Mouse (Mus musculus): ENCODE data around the gene Dchs2.

Dchs2 gene

GRCm38 (mm10) chr3:83259421-83259820 is 131.7 kb downstream of the Dchs2 start:
- DNase-seq, result no peak

DNA sequence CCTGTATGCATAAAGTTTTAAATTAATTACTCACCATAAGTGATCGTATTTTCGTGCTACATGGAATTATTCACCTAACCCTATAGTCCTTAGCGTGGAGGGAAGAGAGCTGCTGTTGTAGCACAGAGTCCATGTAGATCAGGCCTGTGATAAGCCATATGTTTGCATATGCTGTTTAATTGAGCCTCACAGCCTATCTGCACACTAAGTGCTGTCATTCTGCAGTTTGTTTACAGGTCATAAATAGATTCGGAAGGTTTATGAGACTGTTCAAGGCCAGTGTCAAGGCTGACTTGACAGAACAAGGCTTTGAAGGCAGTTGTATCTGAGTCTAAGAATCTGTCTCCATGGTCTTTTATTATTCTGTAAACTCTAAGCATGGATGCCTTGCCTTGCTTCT is 138.3 kb downstream of the Dchs2 start:
- DNase-seq, result no peak

DNA sequence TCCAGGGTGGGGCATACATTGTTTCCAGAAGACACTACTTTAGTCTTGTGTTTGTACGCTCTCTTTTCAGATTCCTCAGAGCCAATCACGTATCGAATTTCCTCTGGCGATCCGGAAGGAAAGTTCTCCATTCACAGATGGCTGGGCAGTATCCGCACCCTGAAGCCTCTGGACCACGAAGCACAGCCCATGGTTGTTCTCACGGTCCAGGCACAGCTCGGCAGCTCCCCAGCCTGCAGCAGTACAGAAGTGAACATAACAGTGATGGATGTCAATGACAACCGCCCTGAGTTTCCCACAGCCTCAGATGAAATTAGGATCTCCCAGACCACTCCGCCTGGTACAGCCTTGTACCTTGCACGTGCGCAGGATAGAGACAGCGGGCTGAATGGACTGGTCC is 142.5 kb downstream of the Dchs2 start:
- DNase-seq, result no peak

GRCm38 (mm10) chr3:83270982-83271381 is 143.2 kb downstream of the Dchs2 start:
- DNase-seq, result no peak

DNA sequence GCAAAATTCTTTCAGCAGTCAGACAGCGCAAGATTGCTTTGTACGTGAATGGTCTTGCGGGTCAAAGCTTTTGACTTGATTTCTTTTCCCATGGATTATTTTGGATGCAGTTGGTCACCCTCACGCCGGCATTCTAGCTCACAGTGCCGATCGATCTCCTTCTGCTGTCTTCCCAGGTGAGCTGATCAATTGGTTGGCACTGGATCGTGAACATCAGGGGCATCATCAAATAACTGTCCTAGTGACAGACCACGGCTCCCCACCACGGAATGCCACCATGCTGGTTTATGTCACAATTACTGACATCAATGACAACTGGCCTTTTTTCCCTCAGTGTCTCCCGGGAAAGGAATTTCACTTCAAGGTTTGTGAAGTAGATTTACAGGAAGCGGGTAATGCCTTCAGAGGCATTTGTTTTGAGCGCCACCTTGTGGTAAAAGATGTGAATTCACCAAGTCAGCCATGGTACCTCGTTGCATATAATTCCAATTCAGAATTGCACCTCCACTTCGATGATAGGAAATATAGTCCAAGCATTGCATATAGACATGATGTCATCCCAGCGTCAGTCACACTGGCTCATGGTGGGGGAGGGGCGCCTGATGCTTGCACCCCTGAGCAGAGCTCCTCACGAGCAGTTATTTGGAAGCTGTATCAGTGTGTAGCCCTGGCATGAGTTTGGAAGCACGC is 146.0 kb downstream of the Dchs2 start:
- peak; percentile 83 to 85 for DNase-seq

DNA sequence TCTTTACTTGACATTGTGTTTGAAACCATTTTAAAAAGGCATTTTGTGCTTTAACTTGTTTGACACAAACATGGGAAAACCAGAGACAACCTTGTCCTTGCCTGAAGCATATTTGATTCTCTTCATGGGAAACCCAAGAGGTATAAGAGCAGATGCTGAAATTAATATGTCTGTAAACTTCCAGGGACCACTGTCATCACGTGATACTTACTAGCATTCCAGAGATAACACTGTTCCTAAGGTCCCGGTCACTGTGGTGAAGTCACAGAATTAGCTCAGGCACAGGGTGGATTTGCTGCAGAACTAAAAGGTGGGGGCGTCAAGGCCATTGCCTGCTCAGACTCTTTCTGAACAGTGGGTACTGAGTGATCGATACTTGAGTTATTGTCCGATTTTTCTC is 148.0 kb downstream of the Dchs2 start:
- no peak for DNase-seq

DNA sequence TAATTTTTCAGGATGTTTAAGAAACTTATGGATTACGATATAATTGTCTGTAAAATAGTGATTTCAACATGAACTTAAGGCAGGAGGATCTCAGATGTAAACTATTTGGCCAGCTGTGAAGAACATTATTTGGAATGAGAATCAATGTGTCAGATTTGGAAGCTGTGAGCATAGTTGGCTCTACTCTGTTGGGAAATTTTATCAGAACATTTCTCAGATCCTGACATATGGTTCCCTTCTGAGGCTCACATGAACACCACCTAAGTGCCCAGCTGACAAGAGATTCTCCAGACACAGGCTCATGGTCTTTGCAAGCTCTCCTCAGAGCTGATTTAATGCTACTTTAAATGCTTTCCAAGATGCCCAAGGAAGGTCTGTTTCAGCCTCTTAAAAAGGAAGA is 156.1 kb downstream of the Dchs2 start:
- no peak for DNase-seq

DNA sequence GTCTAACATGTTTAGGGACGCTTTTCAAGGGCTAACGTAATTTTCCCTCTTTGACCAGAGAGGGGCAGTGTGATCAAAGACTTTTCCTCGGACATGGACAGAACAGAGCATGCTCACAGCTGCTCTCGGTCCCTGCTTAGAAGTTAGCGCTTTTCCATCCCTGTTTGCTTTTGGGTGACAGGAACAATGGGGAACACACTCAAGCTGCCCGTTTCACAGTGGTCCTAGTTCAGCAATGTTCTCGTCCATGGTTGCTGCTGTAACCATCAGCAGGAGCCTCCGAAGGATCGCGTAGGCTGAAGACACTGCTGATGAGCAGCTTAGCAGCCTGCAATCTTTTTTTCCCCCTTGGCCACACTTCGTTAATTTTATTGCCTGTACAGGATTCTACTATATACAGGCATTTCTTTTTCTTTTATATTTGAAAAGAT is 159.2 kb downstream of the Dchs2 start:
- peak; percentile 67 to 72 for DNase-seq

DNA sequence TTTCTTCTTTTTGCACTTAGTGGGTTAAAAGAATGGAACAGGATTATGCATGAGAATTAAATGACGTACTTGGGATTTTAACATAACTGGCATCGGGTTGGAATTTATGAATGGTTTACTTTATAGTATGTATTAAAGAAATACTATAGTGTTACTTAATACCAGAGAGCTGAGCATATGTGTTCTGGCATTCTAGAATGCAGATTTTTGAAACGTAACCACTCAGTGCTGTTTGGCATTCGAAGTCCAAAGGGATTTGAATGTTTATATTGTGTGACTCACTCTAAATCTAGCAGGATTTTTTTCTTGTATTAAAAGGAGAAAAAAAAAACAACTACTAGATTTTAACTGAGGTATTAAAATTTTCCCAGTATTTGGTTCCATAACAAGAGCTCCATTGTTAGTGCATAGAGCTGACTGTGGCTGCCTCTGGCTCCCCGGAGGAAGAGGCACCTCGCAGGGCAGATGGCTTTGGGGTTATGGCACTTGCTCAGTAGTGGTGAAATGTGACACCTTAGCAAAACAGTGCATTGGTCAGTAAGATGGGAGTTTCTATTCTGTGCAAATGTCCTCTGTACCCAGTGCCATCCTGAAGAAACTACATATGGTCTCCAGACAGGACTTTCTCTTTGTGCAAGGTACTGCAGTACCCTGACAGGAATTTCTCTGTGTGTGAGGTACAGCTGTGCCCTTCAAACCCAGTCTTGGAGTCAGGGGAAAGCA is 160.5 kb downstream of the Dchs2 start:
- no peak for DNase-seq

GRCm38 (mm10) chr3:83290482-83290881 is 162.7 kb downstream of the Dchs2 start:
- no peak for DNase-seq

DNA sequence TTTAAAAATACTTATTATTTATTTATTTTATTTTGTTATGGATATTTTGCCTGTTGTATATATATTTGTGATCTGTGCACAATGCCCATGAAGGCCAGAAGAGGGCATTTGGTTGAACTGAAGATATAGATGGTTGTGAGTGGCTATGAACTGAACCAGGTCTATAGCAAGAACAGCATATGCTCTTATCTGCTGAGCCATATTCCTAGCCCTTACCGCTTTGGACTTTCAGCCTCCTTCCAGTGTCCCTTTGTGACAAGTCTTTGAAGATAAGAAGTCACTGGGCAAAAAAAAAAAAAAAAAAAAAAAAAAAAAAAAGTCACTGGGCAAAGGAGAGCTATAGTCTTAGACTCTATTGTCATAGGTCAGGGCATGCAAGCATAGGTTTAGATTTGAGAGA is 163.2 kb downstream of the Dchs2 start:
- DNase-seq, result no peak

- no peak for DNase-seq
Measured at GRCm38 (mm10) chr3:83299783-83300382, 172.1 kb downstream of the Dchs2 start.

- peak; percentile 12 to 53 for DNase-seq
Measured at GRCm38 (mm10) chr3:83303876-83304275, 176.1 kb downstream of the Dchs2 start.

DNA sequence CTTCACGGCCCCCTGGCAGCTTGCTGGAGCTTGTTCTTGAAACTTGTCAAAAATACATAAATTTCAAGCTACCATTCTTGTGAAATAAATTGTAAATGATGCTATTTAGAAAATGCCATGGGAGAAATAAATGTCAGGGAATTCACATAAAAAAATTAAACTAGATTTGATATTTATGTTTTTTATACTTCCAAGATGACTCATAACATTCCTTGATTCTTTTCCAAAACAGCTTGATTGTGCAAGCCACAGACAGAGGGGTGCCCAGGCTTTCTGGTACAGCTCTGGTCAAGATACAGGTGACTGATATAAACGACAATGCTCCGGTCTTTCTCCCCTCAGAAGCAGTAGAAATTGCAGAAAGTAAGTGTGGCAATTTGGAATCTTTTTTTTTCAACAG is 218.2 kb downstream of the Dchs2 start:
- DNase-seq, result no peak

GRCm38 (mm10) chr3:83368500-83369068 is 240.8 kb downstream of the Dchs2 start:
- no peak for DNase-seq

GRCm38 (mm10) chr3:83369871-83370270 is 242.1 kb downstream of the Dchs2 start:
- no peak for DNase-seq

- DNase-seq, result no peak
Measured at GRCm38 (mm10) chr3:83374333-83374732, 246.6 kb downstream of the Dchs2 start.

DNA sequence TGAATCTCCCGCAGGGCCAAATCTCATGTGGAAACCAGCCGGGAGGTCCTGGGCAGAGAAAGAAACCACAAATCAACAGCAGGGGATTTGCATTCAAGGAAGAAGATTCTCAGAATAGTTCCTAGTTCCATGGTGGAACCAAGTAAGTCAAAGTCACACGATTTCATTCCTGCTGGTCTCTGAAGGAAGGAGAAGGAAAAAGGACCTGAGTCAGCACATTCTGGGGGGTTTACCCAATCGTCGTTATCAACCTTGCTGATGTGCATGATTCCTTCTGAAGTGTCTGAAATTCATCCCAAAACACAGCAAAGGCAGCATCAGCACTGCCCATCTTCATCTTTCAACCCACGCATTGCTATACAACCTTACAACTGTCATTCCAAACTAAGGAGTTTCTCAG is 249.1 kb downstream of the Dchs2 start:
- no peak for DNase-seq
